8 mouse cellular contexts compared by ENCODE assay signal in genomic region chr17:83351119-83351531, GRCm38 (mm10). TPM values are rescaled to one million over a fixed set of nuclear protein-coding genes. Genes with fewer than 3 reads are reported as not detected.
A peak's percentile ranks its signal among the peaks of the same experiment; 100 is the strongest.
DNase-seq lines count a peak whose midpoint lies in the region; ATAC-seq and TF ChIP-seq lines count a peak whose summit lies in the region.

No protein-coding gene starts in this region.

- no peak for TF ChIP-seq CTCF in ES-Bruce4 (IDR thresholded peaks at IDR 0.05; ENCODE audit: low read depth, low read length)

- TF ChIP-seq EP300 in ES-Bruce4 (IDR thresholded peaks at IDR 0.05; ENCODE audit: insufficient read depth, low read depth, low read length), result no peak

- no peaks in the 10 kb centered on the region for H3K36me3 ChIP-seq in ES-Bruce4 (ENCODE audit: control insufficient read depth, insufficient read depth, low read length, poor library complexity, severe bottlenecking)
- H3K36me3 ChIP-seq in embryonic facial prominence, embryonic 10.5 days (replicated peaks), result no peaks in the 10 kb centered on the region
- H3K36me3 ChIP-seq in intestine, embryonic 14.5 days (ENCODE audit: control insufficient read depth, insufficient read depth, low read length), result no peaks in the 10 kb centered on the region
- H3K36me3 ChIP-seq in midbrain, embryonic 14.5 days (ENCODE audit: control insufficient read depth, insufficient read depth, low read length), result no peaks in the 10 kb centered on the region

- peak overlapping the region; percentile 95 for H3K9ac ChIP-seq in ES-Bruce4 (ENCODE audit: low read depth, poor library complexity, severe bottlenecking)
- H3K9ac ChIP-seq in intestine, embryonic 14.5 days (ENCODE audit: low read length), result peak overlapping the region; percentile 90
- peak overlapping the region; percentile 90 for H3K9ac ChIP-seq in midbrain, embryonic 14.5 days (replicated peaks; ENCODE audit: low read length)

- DNase-seq in gastrocnemius, postnatal 4 days (ENCODE audit: low spot score in 2 of 2), result peak; percentile 30 to 55
- no peak for DNase-seq in gastrocnemius, postnatal 36 days
- DNase-seq in embryonic facial prominence, embryonic 10.5 days (ENCODE audit: low spot score), result peak; percentile 72
- peak; percentile 78 for DNase-seq in intestine, embryonic 14.5 days (ENCODE audit: low spot score)
- DNase-seq in midbrain, embryonic 14.5 days, result peak; percentile 69
- DNase-seq in natural killer cell, adult 2 months (ENCODE audit: low spot score in 2 of 2), result no peak
- DNase-seq in left cerebral cortex, adult 8-10 months (ENCODE audit: low spot score in 2 of 2), result no peak

- under 1% methylated on average over 50 of the region's 57 CpGs for WGBS in embryonic facial prominence, embryonic 10.5 days
- WGBS in intestine, embryonic 14.5 days, result under 1% methylated on average over 40 of the region's 57 CpGs
- WGBS in midbrain, embryonic 14.5 days, result under 1% methylated on average over 37 of the region's 57 CpGs

- H3K4me1 ChIP-seq in ES-Bruce4 (ENCODE audit: control insufficient read depth, insufficient read depth, low read length), result no peaks in the 10 kb centered on the region
- H3K4me1 ChIP-seq in embryonic facial prominence, embryonic 10.5 days, result peaks cover 37% of the 10 kb centered on the region
- H3K4me1 ChIP-seq in intestine, embryonic 14.5 days (replicated peaks; ENCODE audit: control insufficient read depth, insufficient read depth, low read length), result peaks cover 27% of the 10 kb centered on the region
- peaks cover 21% of the 10 kb centered on the region for H3K4me1 ChIP-seq in midbrain, embryonic 14.5 days (ENCODE audit: control insufficient read depth, insufficient read depth, low read length)

- peak overlapping the region; percentile 90 for H3K4me3 ChIP-seq in ES-Bruce4 (ENCODE audit: low read depth, low read length)
- peak overlapping the region; percentile 96 for H3K4me3 ChIP-seq in embryonic facial prominence, embryonic 10.5 days
- peak overlapping the region; percentile 87 for H3K4me3 ChIP-seq in intestine, embryonic 14.5 days (ENCODE audit: low read depth, low read length)
- peak overlapping the region; percentile 75 for H3K4me3 ChIP-seq in midbrain, embryonic 14.5 days (replicated peaks; ENCODE audit: low read depth, low read length)

- H3K27ac ChIP-seq in ES-Bruce4 (ENCODE audit: insufficient read depth, low read length), result no peak overlapping the region
- peak overlapping the region; percentile 97 for H3K27ac ChIP-seq in embryonic facial prominence, embryonic 10.5 days (replicated peaks)
- peak overlapping the region; percentile 92 for H3K27ac ChIP-seq in intestine, embryonic 14.5 days (ENCODE audit: low read depth)
- peak overlapping the region; percentile 91 for H3K27ac ChIP-seq in midbrain, embryonic 14.5 days (replicated peaks; ENCODE audit: low read depth, low read length)

- peak; percentile 69 for ATAC-seq in intestine, embryonic 14.5 days (replicated peaks; ENCODE audit: low FRiP score, low TSS enrichment, low read depth)
- peak; percentile 79 for ATAC-seq in midbrain, embryonic 14.5 days (ENCODE audit: low FRiP score, low TSS enrichment)

- no peaks in the 10 kb centered on the region for H3K27me3 ChIP-seq in ES-Bruce4 (ENCODE audit: control insufficient read depth, insufficient read depth, low read length, poor library complexity, severe bottlenecking)
- no peaks in the 10 kb centered on the region for H3K27me3 ChIP-seq in embryonic facial prominence, embryonic 10.5 days (replicated peaks; ENCODE audit: low read depth, poor library complexity, severe bottlenecking)
- H3K27me3 ChIP-seq in intestine, embryonic 14.5 days (replicated peaks; ENCODE audit: control insufficient read depth, insufficient read depth, low read length), result no peaks in the 10 kb centered on the region
- H3K27me3 ChIP-seq in midbrain, embryonic 14.5 days (ENCODE audit: control insufficient read depth, insufficient read depth, low read length), result no peaks in the 10 kb centered on the region

- H3K4me2 ChIP-seq in intestine, embryonic 14.5 days (ENCODE audit: low read length), result peak overlapping the region; percentile 69
- peak overlapping the region; percentile 70 for H3K4me2 ChIP-seq in midbrain, embryonic 14.5 days (ENCODE audit: low read length)

- intact Hi-C loops in gastrocnemius, postnatal 36 days (cut with DNase I), result loop anchor here (2.0 kb wide), 1 partner anchor 74 kb away; no protein-coding TSS in a partner anchor

- no peaks in the 10 kb centered on the region for H3K9me3 ChIP-seq in ES-Bruce4 (replicated peaks; ENCODE audit: control insufficient read depth, insufficient read depth, low read length, poor library complexity, severe bottlenecking)
- H3K9me3 ChIP-seq in embryonic facial prominence, embryonic 10.5 days, result no peaks in the 10 kb centered on the region
- H3K9me3 ChIP-seq in intestine, embryonic 14.5 days (ENCODE audit: control insufficient read depth, low read length), result no peaks in the 10 kb centered on the region
- no peaks in the 10 kb centered on the region for H3K9me3 ChIP-seq in midbrain, embryonic 14.5 days (ENCODE audit: control insufficient read depth, low read length)

- no peak for TF ChIP-seq POLR2A in ES-Bruce4 (IDR thresholded peaks at IDR 0.05; ENCODE audit: insufficient read depth, low read length)

RNA-seq across cellular contexts. Expression of gene Eml4, which starts 0.4 kb away (rescaled TPM):
- total RNA-seq in gastrocnemius, postnatal 4 days (2021), result 10 to 100 TPM; 11.6 to 13.6 TPM
- 1 to 10 TPM; 1.7 TPM for total RNA-seq in gastrocnemius, postnatal 36 days (2021)
- polyA plus RNA-seq in ES-Bruce4 (2011; ENCODE audit: insufficient read depth, insufficient read length, low read depth, missing spikeins), result 100 and 114 TPM in 2 replicates
- polyA plus RNA-seq in embryonic facial prominence, embryonic 10.5 days (2016; fragmentation: Nextera tagmentation; extraction: Ambion mirVana), result 56.0 and 58.3 TPM in 2 replicates
- polyA plus RNA-seq in intestine, embryonic 14.5 days (2014; fragmentation: Nextera tagmentation; extraction: Ambion mirVana), result 52.5 and 52.9 TPM in 2 replicates
- polyA plus RNA-seq in midbrain, embryonic 14.5 days (2014; fragmentation: Nextera tagmentation; extraction: Ambion mirVana), result 24.9 and 38.9 TPM in 2 replicates
- 10 to 100 TPM; 17.6 to 20.2 (median 19.1) TPM for total RNA-seq in left cerebral cortex, adult 8-10 months (2022)

Comparison
In these comparisons a context has a peak if more than half of its experiments do, and no peak if none do; other contexts are left out.
1. DNase-seq: peak in gastrocnemius, postnatal 4 days (2 of 2), embryonic facial prominence, embryonic 10.5 days (single experiment), intestine, embryonic 14.5 days (single experiment) and midbrain, embryonic 14.5 days (single experiment); none in gastrocnemius, postnatal 36 days (0 of 2), natural killer cell, adult 2 months (0 of 2) and left cerebral cortex, adult 8-10 months (0 of 2).
2. Peak in every context shown above with its lines, with median percentiles within 50 percentile points of each other: H3K4me3 ChIP-seq and H3K9ac ChIP-seq.